Mouse (Mus musculus): ENCODE measurements around the gene Aars2.

Gene Aars2

DNA sequence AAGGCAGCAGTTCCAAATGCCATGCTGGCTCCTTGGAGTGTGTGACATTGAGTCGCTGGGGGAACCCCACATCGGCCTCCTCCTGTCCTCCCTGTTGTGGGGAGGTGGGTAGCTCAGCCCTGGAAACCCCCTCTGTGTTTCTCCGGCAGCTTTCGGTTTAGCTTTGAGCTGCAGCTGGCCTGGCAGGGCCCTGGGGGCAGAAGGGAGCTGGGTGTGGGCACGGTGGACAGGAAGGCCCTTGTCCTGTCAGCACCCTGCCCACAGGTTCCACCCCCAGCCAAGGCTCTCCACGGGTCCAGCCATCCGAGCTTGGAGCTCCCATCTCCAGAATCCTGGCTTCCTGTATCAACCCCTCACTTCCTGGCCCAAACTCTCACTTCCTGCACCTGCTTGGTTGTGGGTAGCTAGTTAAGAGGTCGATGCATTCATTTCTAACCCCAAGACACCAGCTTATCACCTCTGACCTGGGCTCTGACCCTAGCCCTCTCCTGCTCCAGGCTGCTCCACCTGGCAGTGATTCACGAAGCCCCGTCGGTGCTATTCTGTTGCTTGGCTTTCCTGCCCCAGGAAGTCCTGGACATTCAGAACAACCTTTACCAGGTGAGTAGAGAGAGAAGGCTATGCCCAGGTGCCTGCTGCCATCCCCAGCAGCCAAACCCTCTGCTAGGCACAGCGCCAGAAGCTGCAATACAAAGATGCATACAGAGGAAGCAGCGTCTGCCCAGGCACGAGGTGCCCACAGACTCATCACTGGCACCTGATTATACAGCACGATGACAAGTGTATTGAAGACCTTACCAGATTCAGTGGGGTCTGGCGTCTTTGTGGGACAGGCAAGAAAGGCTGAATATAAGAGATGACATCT, 51.6 kb downstream of the Aars2 start:
- DNase-seq (ENCODE audit: low spot score): peak; percentile 79

DNA sequence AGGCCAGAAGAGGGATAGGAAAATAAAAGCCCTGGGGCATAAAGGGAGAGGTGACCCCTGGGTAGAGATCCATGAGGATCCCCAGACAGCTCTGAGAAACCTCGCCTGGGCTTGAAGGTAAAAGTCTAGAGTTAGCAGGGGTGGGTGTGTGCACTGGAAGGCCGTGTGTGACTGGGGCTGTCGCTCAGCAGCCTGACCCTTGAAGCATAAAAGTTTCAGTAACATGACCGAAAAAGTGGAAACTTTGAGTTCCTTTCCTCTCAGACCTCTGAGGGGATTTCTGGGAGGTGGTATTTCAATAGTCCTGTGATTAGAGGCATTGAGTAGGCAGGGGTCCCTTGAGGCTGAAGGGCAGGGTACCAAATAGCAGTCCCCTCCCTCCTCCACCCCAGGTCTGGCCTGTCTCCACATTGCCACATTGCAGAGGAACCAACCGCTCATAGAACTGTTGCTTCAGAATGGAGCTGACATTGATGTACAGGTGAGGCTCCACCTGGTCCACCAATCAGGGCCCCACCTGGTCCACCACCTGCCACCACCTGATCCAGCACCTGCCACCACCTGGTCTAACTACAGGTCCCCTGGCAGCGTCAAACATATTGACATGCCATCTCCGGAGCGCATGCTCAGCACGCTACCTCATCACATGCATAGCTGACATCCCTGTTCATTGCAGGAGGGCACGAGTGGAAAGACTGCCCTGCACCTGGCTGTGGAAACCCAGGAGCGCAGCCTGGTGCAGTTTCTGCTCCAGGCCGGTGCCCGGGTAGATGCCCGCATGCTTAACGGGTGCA, 53.3 kb downstream of the Aars2 start:
- no peak for DNase-seq (ENCODE audit: low spot score)

DNA sequence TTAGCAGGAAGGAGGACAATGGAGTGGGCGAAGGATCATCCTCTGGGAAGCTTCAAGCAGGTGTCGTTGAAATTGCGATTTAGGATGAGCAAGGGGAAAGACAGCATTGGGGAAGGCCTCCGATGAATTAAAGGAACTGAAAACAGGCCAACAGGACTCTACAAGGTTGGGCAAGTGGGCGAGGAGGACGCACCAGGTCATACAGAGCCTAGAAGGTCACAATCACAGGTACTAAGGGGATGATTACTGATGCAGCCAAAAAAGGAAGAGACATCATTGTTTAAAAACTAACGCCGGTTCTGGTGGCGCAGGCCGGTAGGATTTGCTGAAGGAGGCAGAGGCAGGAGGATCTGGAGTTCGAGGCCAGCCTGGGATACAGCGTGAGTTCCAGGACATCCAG, 56.6 kb downstream of the Aars2 start:
- no peak for DNase-seq (ENCODE audit: low spot score)

DNA sequence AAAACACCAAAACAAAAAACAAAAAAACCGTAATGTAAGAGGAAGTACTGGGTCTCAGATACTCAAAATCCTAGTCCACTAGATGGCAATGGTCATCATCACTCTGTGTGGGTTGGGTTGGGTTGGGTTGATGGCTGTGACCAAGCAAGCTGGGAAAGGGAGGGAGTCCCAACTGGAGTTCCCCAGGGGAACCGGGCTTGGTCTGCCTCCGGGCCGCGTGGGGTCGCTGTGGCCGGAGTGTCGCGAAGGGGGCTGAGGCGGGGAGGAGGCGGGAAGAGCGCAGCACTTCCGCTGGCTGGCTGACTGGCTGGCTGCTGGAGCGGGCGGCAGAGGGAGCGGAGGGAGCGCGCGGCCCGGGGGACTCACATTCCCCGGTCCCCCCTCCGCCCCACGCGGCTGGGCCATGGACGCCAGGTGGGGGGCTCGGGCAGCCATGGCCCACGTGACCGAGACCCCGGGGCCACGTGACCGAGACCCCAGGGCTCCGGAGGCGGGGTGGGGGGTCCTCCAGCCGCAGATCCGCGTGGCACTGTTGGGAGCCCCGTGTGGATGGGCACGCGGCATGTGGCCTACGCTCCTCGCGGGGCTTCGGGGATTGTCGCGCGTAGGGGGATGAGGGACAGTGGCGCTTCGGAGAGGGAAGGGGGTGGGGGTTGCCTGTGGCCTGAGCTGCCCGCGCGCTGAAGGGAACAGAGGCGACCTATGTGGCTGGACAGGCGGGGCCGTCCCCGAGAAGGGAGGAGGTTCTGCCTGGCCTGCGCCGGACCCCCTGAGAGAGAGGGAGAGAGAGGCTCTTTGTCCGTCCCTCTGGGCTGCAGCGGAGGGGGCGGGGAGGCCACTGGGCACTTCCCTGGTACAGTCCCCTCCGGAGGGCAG, 57.3 kb downstream of the Aars2 start, which contains the start of gene Slc35b2:
Slc35b2 (plus strand) TSS at position 220 of the 876 bp plus-strand sequence.
- DNase-seq (ENCODE audit: low spot score): peak; percentile 88

DNA sequence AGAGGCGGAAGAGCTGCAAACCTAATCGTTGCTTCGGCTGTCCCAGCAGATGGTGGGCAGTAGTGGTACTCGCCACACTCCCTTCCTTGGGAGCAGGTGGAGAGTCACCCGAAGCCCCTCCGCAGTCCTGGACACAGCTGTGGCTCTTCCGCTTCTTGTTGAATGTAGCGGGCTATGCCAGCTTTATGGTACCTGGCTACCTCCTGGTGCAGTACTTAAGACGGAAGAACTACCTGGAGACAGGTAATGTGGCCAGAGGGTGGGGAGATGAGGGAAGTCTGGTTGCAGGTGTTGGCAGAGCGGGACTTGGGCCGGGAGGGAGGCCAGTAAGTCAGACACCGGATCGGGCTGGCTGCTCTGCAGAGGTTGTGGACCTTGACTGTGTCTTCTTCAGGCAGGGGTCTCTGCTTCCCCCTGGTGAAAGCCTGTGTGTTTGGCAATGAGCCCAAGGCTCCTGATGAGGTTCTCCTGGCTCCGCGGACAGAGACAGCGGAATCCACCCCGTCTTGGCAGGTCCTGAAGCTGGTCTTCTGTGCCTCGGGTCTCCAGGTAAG, 58.0 kb downstream of the Aars2 start:
- no peak for DNase-seq (ENCODE audit: low spot score)

DNA sequence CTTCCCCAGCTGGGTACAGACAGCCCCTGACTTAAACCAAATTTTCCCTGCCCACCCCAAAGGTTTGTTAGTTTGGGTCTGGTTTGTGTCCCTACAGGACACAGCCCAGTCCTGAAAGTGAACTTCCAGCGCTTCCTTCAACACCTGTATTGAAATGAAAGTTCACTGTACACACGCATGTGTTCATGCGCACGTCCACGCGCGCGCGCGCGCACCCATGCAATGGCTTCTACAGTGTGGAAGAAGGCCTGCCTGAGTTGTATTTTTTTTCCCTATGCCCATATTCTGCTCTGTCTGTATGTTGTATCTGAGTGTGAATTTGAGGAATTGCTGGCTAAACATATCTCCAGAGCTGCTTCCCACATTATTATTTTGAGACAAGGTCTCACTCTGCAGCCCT, 58.5 kb downstream of the Aars2 start:
- DNase-seq (ENCODE audit: low spot score): no peak

DNA sequence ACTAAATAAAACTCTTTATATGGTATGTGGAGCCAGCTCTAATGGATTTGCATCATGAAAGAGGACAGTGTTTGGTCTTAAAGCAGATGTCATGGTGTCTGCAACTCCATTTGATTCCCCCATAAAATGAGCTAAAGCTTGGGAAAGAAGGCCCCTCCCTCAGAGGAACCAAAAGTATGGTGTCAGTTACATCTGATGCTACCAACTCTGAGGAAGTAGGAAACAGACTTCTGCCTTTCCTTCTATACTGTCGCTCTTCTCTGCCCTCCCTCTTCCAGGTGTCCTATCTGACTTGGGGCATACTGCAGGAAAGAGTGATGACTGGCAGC, 59.4 kb downstream of the Aars2 start:
- no peak for DNase-seq (ENCODE audit: low spot score)

DNA sequence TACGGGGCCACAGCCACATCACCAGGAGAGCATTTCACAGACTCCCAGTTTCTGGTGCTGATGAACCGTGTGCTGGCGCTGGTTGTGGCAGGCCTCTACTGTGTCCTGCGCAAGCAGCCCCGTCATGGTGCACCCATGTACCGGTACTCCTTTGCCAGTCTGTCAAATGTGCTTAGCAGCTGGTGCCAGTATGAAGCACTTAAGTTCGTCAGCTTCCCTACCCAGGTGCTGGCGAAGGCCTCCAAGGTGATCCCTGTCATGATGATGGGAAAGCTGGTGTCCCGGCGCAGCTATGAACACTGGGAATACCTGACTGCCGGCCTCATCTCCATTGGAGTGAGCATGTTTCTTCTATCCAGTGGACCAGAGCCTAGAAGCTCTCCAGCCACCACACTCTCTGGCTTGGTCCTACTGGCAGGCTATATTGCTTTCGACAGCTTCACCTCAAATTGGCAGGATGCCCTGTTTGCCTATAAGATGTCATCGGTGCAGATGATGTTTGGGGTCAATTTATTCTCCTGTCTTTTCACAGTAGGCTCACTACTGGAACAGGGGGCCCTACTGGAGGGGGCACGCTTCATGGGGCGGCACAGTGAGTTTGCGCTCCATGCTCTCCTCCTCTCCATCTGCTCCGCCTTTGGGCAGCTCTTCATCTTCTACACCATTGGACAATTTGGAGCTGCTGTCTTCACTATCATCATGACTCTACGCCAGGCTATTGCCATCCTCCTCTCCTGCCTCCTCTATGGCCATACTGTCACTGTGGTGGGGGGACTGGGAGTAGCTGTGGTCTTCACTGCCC, 59.9 kb downstream of the Aars2 start:
- no peak for DNase-seq (ENCODE audit: low spot score)

DNA sequence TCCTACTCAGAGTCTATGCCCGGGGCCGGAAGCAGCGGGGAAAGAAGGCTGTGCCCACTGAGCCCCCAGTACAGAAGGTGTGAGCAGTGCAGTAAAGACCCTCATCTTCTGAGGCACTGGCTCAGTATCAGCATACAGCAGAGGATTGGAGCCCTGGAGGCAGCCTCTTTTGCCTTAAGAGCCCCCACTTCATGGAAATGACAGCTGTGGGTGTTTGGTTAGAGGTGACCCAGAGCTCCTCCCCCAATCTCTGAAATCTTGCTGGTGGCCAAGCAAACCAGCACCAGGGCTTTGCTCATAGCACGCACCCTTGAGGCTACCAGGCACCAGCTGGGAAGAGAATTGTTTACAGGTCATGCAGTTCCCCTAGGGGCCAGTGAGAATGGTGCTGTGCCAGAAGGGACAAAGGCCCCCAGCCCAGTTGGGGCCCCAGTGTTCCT, 60.5 kb downstream of the Aars2 start:
- DNase-seq (ENCODE audit: low spot score): no peak

DNA sequence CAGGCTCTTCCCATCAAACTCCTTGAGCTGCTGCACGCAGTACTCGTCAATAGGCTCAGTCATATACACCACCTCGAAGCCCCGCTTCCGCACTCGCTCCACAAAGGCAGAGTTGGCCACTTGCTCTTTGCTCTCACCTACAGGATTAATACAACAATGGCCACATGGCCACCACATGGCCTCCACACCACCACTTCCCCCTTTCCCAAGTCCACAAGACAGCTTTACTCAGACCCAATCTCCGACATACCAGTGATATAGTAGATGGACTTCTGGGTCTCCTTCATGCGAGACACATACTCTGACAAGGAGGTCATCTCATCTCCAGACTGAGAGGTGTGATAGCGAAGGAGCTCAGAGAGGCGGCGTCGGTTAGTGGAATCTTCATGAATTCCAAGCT, 62.3 kb downstream of the Aars2 start:
- DNase-seq (ENCODE audit: low spot score): no peak

DNA sequence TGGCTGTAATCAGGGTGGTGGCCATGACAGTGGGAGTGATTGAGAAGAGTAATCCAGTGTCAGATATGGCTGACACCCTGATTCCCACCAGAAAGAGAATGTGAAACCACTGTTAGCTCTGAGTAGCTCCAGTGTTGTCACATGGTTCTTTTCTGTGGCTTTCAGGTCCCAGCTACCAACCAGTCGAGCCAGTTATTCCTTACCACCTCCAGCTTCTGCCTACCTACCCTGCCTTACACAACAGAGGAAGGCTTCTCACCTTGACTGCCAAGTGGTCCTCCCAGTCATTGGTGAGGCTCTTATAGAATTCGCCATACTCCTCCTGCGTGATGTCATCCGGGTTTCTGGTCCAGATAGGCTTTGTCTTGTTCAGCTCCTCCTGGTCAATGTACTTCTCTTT, 63.4 kb downstream of the Aars2 start:
- no peak for DNase-seq (ENCODE audit: low spot score)
